Mouse (Mus musculus) ES-Bruce4 (cell line): ENCODE measurements around the gene Rnf144b.

Source experiments
- EP300 ChIP-seq: IDR thresholded peaks from 2 replicates; pipeline ENCODE4 v1.6.1; 2011; ENCODE audit warnings: low read depth, low read length; ENCODE audit not compliant: insufficient read depth
- POLR2A ChIP-seq: IDR thresholded peaks from one replicate; pipeline ENCODE4 v1.8.1; 2011; ENCODE audit warnings: low read length; ENCODE audit not compliant: insufficient read depth

DNA sequence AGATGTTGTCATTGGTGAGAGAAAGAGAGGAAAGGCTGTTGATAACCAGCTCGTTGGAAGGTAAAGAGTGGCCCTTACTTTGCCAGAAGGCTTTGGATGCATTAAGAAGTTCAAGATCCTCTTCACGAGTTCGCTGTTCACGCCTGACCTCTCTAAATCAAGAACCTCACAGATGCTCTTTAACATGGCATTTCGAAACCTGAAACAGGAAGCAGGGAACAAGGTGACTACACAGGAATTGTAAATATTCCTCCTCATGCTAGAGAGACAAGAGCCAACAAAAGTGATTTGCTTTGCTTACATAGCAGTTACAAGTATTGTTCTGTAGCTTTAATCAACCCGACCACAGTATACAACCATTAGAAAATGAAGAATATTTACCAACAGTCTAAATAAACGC is 23.2 kb upstream of the Rnf144b start:
- TF ChIP-seq POLR2A, result no peak
- no peak for TF ChIP-seq EP300
